Mouse (Mus musculus) spleen, adult 18-20 months (tissue): ENCODE measurements at regions not wholly inside any gene's neighbourhood (a gene's known extent, or its start where the extent isn't known, plus 50 kb on each side); places are given as distances from the start of the nearest gene placed in this dataset.
"Not testable (repeated sequence)": the region's sequence is repeated elsewhere in the genome, so short reads cannot be mapped to it uniquely, and the experiment has no call there.

Source experiments
- DNase-seq, 2 experiments: peaks; one replicate each; pipeline ENCODE4 v3.0.0; 2022; ENCODE audit warnings: mixed read lengths in 2 of 2

GRCm38 (mm10) chr1:184669173-184669572 is 63.2 kb downstream of the Hlx start:
- DNase-seq: not testable (repeated sequence)

DNA sequence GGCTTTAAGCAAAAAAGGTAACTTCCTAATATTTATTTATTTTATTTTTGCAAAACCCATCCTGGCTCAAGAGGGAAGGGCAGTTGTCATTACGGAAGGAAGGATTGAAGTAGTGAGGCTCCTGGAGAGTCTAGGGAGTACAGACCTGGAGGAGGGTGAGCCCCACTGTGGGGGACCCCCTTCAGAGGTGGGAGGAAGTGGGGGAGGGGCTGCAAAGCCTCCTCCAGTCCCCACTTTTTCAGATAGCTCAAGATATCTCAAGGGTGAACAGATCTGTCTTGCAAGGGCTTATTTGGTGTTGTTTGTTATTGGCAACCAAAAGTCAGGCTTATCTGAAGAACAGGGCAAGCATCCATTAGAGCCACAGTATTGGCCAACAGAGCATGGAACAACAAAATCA is 64.0 kb downstream of the Hlx start:
- DNase-seq: no peak

GRCm38 (mm10) chr1:184668022-184668421 is 64.4 kb downstream of the Hlx start:
- no peak for DNase-seq

DNA sequence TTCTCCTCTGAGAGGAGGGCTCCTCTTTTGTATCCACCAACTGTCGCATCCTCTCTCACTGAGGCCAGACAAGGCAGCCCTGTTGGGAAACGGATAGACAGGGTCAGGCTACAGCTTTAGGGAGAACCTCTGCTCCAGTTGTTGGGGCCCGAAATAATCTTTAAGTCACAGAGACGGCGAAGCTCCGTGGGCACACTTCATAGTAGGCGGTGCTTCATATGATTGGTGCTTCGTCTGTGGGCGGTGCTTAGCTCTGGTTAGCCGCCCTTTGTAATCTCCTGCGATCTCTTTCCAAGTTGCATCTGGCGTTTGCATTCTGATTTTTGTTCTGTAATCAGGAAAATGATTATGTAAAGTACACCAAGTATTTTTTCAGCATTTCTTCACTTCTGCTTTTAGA is 67.2 kb downstream of the Hlx start:
- no peak for DNase-seq

- DNase-seq: no peak
Observed at GRCm38 (mm10) chr1:184664098-184664375, 68.4 kb downstream of the Hlx start.

GRCm38 (mm10) chr1:184663300-184664097 is 68.9 kb downstream of the Hlx start:
- DNase-seq: no peak

- DNase-seq: no peak
Observed at GRCm38 (mm10) chr1:184650541-184651105, 81.8 kb downstream of the Hlx start.

DNA sequence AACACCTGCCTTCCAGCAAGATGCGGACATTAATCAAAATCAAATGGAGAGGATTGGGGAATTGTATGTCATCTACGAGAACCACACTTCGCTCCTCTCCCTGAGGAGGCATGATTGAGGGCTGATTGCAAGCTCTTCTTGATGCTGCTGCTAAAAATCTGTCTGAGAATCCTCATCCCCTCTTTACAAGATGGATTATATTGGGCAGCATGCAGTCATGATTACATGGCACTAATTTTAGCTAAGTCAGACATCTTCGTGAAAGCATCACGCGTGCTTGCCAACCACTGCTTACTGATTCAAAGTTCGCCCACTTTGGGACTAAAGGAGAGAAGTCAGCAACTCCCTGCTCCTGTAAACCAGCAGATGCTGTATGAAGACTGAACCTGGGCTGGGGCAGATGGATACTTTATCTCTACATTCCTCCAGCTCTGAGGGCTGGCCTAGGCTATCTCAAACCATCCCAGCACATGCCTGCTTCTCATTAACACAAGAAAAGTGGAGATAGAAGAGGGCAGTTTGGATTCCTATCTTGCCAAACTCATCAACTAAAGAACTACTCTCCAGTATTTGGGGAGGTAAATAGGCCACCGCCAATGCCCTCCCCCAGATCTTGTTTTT is 84.4 kb downstream of the Hlx start:
- DNase-seq: no peak

DNA sequence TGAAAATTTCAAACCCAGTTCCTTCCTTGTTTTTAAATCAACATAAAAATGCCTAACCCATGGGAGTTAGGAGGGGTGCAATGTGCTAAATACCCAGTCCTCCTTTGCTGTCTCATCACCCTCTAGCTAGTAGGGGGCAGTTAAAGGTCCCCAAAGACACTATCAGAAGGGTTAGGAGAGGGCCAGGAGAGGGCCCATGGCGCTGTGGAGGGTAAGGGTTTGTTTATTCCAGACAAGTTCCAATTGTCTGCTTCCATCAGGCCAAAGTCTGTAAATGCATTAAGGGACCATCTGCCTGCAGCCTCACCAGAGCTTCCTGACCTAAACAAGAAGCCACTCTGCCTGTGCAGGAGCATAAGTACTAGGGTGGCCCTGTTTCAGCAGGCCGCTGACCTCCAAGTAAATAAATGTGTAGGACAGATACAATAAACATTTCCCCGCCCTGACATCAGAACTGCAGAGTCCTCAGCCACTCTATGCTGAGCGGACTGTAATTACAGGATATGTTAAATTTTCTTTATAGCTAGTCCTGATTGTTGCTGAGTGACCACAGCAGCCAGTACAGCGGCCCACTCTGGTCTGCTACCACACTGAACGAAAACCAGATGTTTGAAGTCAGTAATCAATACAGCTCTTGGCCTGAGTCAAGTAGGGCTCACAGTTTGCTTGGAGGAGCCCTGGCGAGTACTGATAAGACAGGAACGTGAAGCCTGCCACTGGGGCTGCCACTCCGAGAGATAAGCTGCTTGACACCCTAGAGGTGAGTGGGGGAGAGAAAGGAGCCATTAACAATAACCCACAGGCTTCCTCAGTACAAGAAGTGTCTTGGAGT is 87.4 kb downstream of the Hlx start:
- no peak for DNase-seq

DNA sequence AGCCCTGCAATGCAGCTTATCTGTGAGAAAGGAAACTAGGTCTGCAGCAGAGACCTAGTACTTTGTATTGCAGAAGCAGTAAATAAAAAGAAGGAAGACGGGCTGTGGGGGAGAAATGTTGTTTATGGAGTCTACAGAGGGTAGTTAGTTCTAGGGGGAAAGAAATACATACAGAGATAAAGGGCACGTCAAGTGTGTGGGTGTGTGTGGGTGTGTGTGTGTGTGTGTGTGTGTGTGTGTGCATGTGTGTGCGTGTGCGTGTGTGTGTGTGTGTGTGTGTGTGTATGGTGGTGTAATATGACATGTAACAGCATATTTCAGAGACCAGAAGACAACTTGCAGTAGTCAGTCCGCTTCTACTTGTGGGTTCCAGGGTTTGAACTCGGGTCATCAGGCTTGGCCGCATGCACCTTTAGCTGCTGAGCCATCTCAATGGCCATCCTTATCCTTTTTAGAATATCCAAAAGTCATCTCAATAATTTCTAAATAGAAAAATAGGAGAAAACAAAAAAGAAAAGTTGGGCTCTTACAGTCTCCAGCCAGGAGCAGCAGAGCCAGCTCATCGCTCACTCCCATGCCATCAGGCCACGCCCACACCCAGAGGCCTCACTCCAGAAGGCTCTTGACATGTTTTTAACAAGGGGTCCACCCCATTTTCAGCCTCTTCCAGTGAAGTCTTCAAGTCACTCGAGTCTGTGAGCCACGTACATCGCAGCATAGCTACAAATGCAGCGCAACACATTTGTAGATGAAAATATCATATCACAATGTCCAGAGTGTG is 101.5 kb downstream of the Hlx start:
- DNase-seq: no peak

- DNase-seq: no peak
Observed at GRCm38 (mm10) chr1:184629194-184629593, 103.2 kb downstream of the Hlx start.

DNA sequence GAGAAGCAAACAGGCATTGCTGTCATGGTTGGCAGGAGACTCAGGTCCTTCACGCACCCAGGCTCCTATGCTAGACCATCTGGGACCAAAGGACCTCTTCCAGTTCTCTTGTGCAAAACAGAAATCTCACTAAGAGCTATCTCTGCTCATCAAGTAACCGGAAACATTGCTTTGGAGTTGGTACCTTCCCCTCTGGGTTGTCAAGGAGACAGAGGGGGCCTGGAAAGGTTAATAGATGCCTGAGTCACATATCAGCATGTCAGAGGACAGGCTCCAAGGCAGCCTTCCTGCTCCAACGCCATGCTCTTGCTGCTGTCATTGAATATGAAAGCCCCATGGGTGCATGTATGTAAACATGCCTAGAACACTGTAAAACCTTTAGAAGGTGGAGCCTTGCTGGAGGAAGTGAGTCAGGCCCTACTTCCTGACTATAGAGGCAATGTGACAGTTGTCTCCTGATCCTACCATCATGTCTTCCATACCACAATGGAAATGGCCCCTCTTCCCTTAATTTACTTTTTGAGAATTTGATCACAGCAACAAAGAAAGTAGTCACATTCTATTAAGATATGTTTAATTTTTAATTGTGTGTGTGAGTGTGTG is 103.8 kb downstream of the Hlx start:
- DNase-seq: no peak

DNA sequence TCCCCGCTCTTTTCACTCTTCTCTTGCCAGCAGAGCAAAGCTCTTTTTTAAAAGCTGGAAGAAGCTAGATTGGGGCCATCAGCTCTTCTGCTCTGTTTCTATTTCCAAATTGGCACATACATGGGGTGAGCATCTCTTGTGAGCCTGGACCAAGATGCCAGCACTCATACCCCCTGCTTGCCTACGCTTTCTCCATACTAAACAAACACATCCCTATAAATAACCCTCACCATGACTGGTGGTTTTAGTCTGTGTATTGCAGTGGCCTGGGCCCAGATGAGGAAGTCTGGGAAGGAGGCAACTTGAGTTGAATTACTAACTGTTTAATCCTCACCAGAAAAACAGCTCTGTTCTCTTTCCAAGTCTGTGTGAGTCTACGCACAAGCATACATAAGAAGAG is 110.0 kb downstream of the Hlx start:
- DNase-seq: no peak

GRCm38 (mm10) chr1:184621950-184622349 is 110.5 kb downstream of the Hlx start:
- DNase-seq: no peak

GRCm38 (mm10) chr1:184617853-184618454 is 114.5 kb downstream of the Hlx start:
- DNase-seq: no peak

DNA sequence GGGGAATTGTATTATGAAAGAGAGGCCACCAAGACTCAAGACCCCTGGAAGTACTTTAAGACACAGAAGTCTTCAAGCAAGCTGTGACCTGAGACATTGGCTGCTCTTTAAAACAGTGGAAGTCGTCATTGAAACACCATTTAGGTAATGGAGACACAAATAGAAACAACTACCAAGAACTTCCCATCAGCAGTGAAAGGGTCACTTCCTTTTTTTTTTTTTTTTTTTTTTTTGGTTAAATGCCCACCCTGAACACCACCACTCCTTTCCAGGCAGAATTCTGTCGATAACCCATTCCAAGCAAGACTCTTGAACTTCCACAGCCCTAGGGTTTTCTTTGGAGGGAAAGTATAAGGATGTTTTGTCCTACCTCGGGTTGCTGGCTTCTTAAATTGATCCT is 116.4 kb downstream of the Hlx start:
- DNase-seq: no peak

DNA sequence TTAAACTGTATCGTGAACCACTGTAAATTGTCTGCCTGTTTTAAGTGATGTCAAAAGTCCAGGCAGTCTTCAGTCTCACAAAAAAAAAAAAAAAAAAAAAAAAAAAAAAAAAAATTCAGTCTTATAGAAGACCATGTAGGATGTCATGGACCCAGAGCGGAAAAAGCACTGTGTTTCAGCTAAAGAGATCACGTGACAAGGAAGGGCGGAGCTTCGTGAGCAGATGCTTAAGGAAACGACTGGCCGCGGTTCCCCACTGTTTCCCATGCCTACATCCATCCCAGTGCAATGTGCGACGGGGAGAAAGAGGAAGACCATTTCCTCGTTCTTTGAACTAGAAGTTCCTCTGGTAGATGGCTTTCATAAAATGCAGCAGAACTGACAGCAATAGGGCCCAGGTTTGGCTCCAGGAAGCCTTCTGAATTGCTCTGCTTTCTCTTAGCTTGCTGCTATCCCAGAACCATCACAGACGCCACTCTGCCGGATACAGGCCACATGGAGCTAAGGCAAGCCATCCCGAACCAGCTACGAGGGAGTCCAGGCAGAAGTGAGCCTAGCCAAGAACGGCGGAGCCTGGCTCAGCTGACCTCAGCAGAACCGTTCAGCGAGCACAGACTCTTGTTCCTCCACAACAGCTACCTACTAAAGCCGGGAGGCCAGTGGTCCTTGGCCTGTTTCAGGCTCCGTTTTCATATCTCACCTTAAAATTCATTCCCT is 117.6 kb downstream of the Hlx start:
- DNase-seq: no peak

DNA sequence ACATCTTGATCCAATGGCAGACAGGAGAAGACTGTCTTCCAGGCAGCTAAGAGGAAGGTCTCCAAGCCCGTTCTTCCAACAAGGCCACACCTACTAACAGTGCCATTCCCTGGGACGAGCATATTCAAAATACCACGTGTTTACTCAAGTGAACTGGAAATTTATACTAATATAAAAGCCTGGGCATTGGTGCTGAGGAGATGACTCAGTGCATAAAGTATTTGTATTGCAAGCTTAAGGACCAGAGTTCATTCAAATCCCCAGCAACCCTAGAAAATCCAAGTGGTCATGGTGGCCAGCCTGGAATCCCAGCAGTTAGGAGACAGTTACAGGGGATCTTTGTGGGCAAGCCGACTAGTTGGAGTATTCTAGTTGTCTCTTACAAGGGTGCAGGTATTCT is 119.5 kb downstream of the Hlx start:
- DNase-seq: no peak

DNA sequence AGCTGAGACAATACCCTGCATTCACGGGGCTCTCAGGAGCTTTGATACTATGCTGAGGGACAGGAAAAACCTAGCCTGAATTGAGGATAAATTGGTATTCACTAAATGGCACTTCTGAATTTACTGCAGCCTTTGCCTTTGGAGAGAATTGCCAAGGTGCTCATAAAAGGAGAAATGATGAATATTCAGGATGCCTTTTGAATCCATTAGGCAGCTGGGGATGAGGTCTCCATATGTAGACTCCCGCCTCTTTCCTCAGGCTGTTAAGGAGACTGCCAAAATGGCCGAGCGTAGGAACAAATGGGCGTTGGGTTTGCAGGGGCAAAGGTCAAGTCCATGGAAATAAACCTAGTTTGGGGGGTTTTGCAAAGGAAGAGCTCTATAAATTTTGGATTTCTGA is 123.5 kb downstream of the Hlx start:
- DNase-seq: no peak

- no peak for DNase-seq
Observed at GRCm38 (mm10) chr1:184608338-184608737, 124.1 kb downstream of the Hlx start.

- no peak for DNase-seq
Observed at GRCm38 (mm10) chr1:184606541-184606940, 125.9 kb downstream of the Hlx start.
